13 mouse cellular contexts compared by ENCODE assay signal in genomic region chr1:158463975-158464374, GRCm38 (mm10).
DNase-seq lines count a peak whose midpoint lies in the region; TF ChIP-seq lines count a peak whose summit lies in the region.
"Had no signal": no experiment of that assay in that cellular context is flagged by ENCODE, and none has a peak within 500 bp of the region (broad histone marks: within the 10 kb centered on the region; RNA-seq: fewer than 3 reads in every experiment).

No protein-coding gene starts in this region.

- H3K4me3 ChIP-seq in kidney, adult 2 months (ENCODE audit: insufficient read depth, low read depth, low read length): no peak overlapping the region
- H3K4me3 ChIP-seq: embryonic facial prominence, embryonic 12.5 days; gastrocnemius, adult 2 months; heart, embryonic 12.5 days had no signal

- intact Hi-C loops in left cerebral cortex, postnatal 25 days (cut with DNase I): no loop called here

- no peaks in the 10 kb centered on the region; the same call in 1 of the 2 replicates for H3K27me3 ChIP-seq in kidney, adult 2 months (replicated peaks; ENCODE audit: control insufficient read depth, insufficient read depth, low read length)
- H3K27me3 ChIP-seq: embryonic facial prominence, embryonic 12.5 days; heart, embryonic 12.5 days had no signal

- no peaks in the 10 kb centered on the region for H3K4me1 ChIP-seq in kidney, adult 2 months (ENCODE audit: control insufficient read depth, insufficient read depth, low read length)
- H3K4me1 ChIP-seq: embryonic facial prominence, embryonic 12.5 days; heart, embryonic 12.5 days had no signal

- no peaks in the 10 kb centered on the region for H3K36me3 ChIP-seq in kidney, adult 2 months (ENCODE audit: control insufficient read depth, insufficient read depth, low read length)
- H3K36me3 ChIP-seq: embryonic facial prominence, embryonic 12.5 days; heart, embryonic 12.5 days had no signal

- TF ChIP-seq CTCF in kidney, adult 2 months (conservative IDR thresholded peaks at IDR 0.05; ENCODE audit: insufficient read depth, insufficient read length, low read depth, low read length): no peak
- no peak for TF ChIP-seq CTCF in brain, embryonic 14.5 days (IDR thresholded peaks at IDR 0.05; ENCODE audit: borderline replicate concordance, extremely low read depth, insufficient read depth, insufficient read length)

- 50% methylated on average over 6 of the region's 6 CpGs for WGBS in kidney, adult 2 months

- DNase-seq in kidney, postnatal 4 days: peak; percentile 10 to 18
- DNase-seq in kidney, adult 2 months: no peak
- DNase-seq in R1 (ENCODE audit: low read depth, low spot score): peak; percentile 25
- peak; percentile 44 for DNase-seq in brain, embryonic 14.5 days (ENCODE audit: low read depth)
- peak; percentile 34 to 45 for DNase-seq in left cerebral cortex, postnatal 25 days (ENCODE audit: low spot score in 2 of 2)
- DNase-seq in gastrocnemius, postnatal 10 days: no peak
- no peak for DNase-seq in adrenal gland, adult 8-10 months
- DNase-seq: adrenal gland, adult 2 months; gastrocnemius, adult 2 months; right cerebral cortex, postnatal 14 days; thymus, postnatal 36 days had no signal

- H3K27ac ChIP-seq in kidney, adult 2 months (ENCODE audit: insufficient read depth, low read depth, low read length): no peak overlapping the region
- H3K27ac ChIP-seq: embryonic facial prominence, embryonic 12.5 days; gastrocnemius, adult 2 months had no signal

- no peak for TF ChIP-seq POLR2A in kidney, adult 2 months (IDR thresholded peaks at IDR 0.05; ENCODE audit: low read depth, low read length)
- no peak for TF ChIP-seq POLR2A in brain, embryonic 14.5 days (IDR thresholded peaks at IDR 0.05; ENCODE audit: borderline replicate concordance, extremely low read depth, insufficient read depth, insufficient read length, poor library complexity, severe bottlenecking)

Comparison
In these comparisons a context has a peak if more than half of its experiments do, and no peak if none do; other contexts are left out.
1. DNase-seq: peak in kidney, postnatal 4 days (2 of 2), R1 (single experiment), brain, embryonic 14.5 days (single experiment) and left cerebral cortex, postnatal 25 days (2 of 2); none in kidney, adult 2 months (single experiment), gastrocnemius, postnatal 10 days (single experiment) and adrenal gland, adult 8-10 months (single experiment).